Mouse (Mus musculus) ES-Bruce4 (cell line): ENCODE results near the gene Fancc.

ENCODE experiments used
- CTCF ChIP-seq: IDR thresholded peaks from one replicate; pipeline ENCODE4 v1.8.1; 2011; ENCODE audit warnings: low read depth, low read length
- EP300 ChIP-seq: IDR thresholded peaks from 2 replicates; pipeline ENCODE4 v1.6.1; 2011; ENCODE audit warnings: low read depth, low read length; ENCODE audit not compliant: insufficient read depth
- POLR2A ChIP-seq: IDR thresholded peaks from one replicate; pipeline ENCODE4 v1.8.1; 2011; ENCODE audit warnings: low read length; ENCODE audit not compliant: insufficient read depth

- TF ChIP-seq CTCF, result no peak
- no peak for TF ChIP-seq POLR2A
- TF ChIP-seq EP300, result no peak
These were observed 191.7 kb downstream of the Fancc start for GRCm38 (mm10) chr13:63305160-63306011.
